Mouse (Mus musculus) CD8-positive naive resting alpha-beta T cell, adult 2 months (primary cell): ENCODE data around the gene Kcnt1.
"Not testable (repeated sequence)": the region's sequence is repeated elsewhere in the genome, so short reads cannot be mapped to it uniquely, and the experiment has no call there.

Experiments used
- DNase-seq, 2 experiments: peaks; one replicate each; pipeline ENCODE4 v3.0.0; 2022; ENCODE audit warnings: low read depth in 2 of 2, low spot score in 2 of 2

Kcnt1 gene

GRCm38 (mm10) chr2:25863337-25864131 lies at the start of gene Kcnt1:
TSS of gene Kcnt1 (plus strand) at chr2:25863734.
- no peak for DNase-seq

GRCm38 (mm10) chr2:25815748-25816147 lies 47.8 kb upstream of the Kcnt1 start, which contains the start of gene Glt6d1:
TSS of gene Glt6d1 (minus strand) at chr2:25815848.
- not testable (repeated sequence) for DNase-seq

DNA sequence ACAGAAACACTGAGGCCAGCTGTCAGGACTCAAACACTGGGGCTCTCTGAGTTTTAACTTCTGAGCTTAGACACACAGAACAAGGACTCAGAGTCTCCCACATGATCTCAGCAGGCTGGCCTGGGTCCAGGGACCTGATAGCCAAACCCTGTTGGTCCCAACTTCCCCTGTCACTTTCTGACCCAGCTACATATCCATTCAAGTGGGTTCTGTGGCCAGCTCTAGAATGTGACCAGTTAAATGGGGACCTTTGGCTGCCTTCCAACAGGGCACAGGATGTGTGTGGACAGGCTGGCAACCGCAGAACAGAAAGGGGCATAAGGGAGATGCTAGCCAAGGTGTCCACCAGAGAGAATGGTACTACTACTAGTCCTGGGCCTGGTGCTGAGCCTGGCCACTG lies 40.7 kb upstream of the Kcnt1 start, which contains the start of gene Lcn9:
Gene Lcn9 (plus strand): TSS at position 348 of the 400 bp plus-strand sequence.
- DNase-seq: no peak

DNA sequence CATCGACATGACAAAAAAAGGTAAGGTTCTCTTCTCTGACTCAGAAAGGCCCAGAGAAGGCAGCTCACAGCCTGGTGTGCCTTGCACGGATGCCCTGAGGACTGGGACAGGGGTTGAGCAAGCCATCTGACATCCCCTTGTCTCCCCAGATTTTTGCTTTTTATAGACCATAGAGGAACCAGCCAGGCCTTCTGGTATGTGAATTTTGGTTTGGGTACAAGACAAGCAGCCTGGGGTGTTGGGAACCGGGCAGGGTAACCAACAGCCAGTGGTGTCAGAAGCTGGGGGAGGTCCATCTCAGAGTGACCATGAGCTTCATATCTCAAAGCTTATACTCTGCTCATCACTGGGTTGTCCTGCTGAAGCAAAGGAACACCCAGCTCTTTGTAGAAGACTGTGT lies 38.8 kb upstream of the Kcnt1 start:
- DNase-seq: no peak

- peak; percentile 42 to 51 for DNase-seq
These were observed 35.1 kb upstream of the Kcnt1 start for GRCm38 (mm10) chr2:25828344-25828947.

DNA sequence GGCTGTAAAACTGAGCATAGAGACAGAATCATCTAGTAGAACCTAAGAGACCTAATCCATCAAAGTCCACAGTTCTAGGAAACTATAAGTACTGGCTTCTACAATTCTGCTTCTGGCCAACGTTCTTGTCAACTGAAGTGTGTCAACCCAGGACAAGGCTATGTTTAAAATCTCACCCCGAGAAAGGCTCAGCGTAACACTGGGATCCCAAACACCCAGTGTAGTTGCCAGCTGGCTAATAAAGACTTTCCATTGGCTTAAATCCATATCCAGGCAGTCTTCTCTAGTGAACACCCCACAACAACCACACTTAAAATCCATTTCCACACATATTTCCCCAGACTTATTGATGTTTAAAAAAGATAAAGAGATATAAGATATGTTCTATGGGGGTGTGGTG lies 32.7 kb upstream of the Kcnt1 start:
- DNase-seq: no peak

DNA sequence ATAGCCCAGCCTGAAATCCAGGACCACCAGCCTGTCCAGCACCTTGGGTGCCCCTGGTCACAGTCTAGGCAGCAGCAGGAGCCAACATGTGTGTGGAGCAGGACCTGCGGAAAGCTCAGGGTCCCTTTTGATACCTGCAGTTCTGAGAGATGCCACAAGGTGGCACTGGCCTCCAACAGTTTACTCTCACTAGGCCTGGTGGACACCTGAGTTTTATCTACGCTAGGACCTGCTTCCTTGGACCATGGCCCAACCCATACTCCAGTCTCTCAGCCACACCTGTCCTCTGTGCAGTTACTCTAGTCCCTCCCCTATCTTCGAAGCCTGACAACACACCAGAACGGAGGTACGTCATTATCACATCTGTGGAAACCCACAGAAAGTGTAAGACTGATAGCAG lies 27.2 kb upstream of the Kcnt1 start:
- peak; percentile 52 to 58 for DNase-seq

- DNase-seq: no peak
These were observed 21.4 kb upstream of the Kcnt1 start for GRCm38 (mm10) chr2:25842161-25842560.

DNA sequence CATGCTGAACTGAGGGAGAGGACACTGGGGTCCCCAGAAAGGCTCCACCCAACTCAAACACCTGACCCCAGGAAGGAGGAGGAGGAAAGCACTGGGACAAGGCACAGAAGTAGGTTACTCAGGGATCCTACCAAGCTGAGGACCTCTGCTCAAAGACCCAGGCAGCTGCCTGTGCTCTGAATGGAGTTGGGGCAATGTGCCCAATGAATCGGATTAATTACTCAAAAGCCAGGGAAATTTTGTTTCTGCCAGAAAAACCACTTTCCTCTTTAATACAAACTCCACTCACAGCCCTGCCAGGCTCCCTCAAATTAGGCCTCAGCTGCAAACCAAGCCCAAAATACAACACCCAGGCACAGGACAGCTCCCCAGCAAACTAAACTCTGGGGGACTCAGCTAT lies 20.8 kb upstream of the Kcnt1 start:
- no peak for DNase-seq

- DNase-seq: no peak
These were observed 19.4 kb upstream of the Kcnt1 start for GRCm38 (mm10) chr2:25844097-25844496.

GRCm38 (mm10) chr2:25846516-25846915 lies 17.0 kb upstream of the Kcnt1 start:
- DNase-seq: no peak

- no peak for DNase-seq
These were observed 16.3 kb upstream of the Kcnt1 start, which contains the start of gene Sohlh1 for GRCm38 (mm10) chr2:25847226-25847625. TSS of gene Sohlh1 (minus strand) at chr2:25847248.

DNA sequence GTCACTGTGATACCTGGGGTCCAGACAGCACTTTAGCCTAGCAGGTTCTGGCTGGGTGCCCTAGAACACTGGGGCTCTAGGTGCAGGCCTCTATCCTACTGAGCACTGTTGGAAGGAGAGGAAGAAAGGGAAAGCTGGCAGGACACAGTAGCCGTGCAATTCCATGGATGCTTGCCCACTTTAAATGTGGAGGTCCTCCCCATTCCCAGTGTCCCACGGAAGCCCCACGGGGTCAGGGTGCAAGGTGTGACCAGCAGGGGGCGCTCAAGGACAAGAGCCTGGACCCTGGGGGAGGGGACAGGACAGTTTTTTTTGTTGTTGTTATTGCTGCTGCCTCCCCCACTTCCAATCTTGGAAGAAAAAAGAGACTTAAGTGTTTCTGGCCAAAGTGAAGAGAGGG lies 13.2 kb upstream of the Kcnt1 start:
- DNase-seq: peak; percentile 56 to 60

DNA sequence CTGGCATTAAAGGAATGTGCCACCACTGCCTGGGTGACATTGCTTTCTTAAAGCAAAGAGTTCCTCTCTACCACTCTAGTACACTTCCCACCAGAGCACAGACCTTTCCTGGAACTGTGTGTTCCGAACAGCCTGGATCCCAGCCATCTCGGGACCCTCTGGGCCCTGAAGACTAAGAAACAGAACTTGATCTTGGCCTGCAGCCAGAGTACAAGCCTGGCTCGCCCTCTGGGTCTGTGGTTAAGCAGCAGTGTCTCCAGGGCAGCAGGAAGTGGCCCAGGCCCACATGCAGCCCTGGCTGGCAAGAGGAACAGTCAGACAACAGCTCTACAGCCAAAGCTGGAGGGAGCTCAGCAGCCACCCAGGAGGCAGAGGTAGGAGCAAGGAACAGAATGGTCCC lies 10.9 kb upstream of the Kcnt1 start:
- DNase-seq: no peak

- no peak for DNase-seq
These were observed 9.5 kb upstream of the Kcnt1 start for GRCm38 (mm10) chr2:25853998-25854397.

GRCm38 (mm10) chr2:25859891-25860290 lies 3.6 kb upstream of the Kcnt1 start:
- no peak for DNase-seq

GRCm38 (mm10) chr2:25862038-25862437 lies 1.5 kb upstream of the Kcnt1 start:
- DNase-seq: no peak

- no peak for DNase-seq
These were observed 751 bp upstream of the Kcnt1 start for GRCm38 (mm10) chr2:25862696-25863270.

GRCm38 (mm10) chr2:25864230-25864629 lies 696 bp downstream of the Kcnt1 start:
- no peak for DNase-seq

GRCm38 (mm10) chr2:25865412-25865811 lies 1.9 kb downstream of the Kcnt1 start:
- DNase-seq: no peak

- DNase-seq: no peak
These were observed 3.1 kb downstream of the Kcnt1 start for GRCm38 (mm10) chr2:25866656-25867055.

GRCm38 (mm10) chr2:25877250-25877735 lies 13.8 kb downstream of the Kcnt1 start:
- no peak for DNase-seq
